Mouse (Mus musculus): Measurements from ENCODE around the gene Txnip. TPM values are rescaled to one million over a fixed set of nuclear protein-coding genes. Genes with fewer than 3 reads are reported as not detected.

The Txnip gene
- polyA plus RNA-seq, 1 experiment from 2014 or later: 52.0 TPM

DNA sequence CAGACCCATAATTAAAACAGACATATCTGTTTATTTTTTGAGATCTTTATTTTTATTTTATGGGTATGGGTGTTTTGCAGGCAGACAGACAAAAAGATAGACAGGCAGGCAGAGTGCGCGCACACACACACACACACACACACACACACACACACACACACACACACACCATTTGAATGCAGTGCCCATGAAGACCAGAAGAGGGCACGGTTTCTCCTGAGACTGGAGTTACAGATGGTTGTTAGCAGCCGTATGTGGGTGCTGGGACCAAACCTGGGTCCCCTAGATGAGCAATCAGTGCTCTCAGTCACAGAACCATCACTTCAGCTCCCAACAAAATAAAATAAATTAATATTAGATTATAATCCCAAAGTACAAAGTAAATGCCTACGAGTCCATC is 25.6 kb downstream of the Txnip start:
- Histone ChIP-seq H3K27ac (no peak overlapping the region), H3K9me3 (no peaks in the 10 kb centered on the region), H3K36me3 (replicated peaks) (no peaks in the 10 kb centered on the region), H3K27me3 (replicated peaks) (no peaks in the 10 kb centered on the region), H3K4me1 (peaks cover 8% of the 10 kb centered on the region; the same call in 1 of the 2 replicates), H3K9ac (no peak overlapping the region), H3K4me3 (no peak overlapping the region), H3K4me2 (no peak overlapping the region)
- 87% methylated on average over 5 of the region's 5 CpGs for WGBS
- no peak for ATAC-seq (replicated peaks)

DNA sequence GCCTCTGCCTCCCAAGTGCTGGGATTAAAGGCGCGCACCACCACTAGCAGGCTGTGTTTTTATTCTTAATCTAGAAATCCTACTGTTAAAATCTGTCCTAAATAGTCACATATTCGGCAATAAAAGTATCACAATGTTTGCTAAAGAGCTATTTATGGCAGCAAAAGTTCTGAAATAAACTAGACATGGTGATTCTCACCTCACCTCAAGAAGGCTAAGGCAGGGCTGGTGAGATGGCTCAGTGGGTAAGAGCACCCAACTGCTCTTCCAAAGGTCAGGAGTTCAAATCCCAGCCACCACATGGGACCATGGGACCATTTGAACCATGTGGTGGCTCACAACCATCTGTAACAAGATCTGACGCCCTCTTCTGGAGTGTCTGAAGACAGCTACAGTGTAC is 32.9 kb downstream of the Txnip start:
- Histone ChIP-seq H3K4me1 (peaks cover 16% of the 10 kb centered on the region), H3K27ac (no peak overlapping the region), H3K4me2 (no peak overlapping the region), H3K36me3 (replicated peaks) (no peaks in the 10 kb centered on the region), H3K4me3 (no peak overlapping the region), H3K9ac (no peak overlapping the region), H3K27me3 (replicated peaks) (peaks cover 3% of the 10 kb centered on the region; the same call in 1 of the 2 replicates), H3K9me3 (no peaks in the 10 kb centered on the region)
- 84% methylated on average over 4 of the region's 4 CpGs for WGBS
- ATAC-seq (replicated peaks): no peak

DNA sequence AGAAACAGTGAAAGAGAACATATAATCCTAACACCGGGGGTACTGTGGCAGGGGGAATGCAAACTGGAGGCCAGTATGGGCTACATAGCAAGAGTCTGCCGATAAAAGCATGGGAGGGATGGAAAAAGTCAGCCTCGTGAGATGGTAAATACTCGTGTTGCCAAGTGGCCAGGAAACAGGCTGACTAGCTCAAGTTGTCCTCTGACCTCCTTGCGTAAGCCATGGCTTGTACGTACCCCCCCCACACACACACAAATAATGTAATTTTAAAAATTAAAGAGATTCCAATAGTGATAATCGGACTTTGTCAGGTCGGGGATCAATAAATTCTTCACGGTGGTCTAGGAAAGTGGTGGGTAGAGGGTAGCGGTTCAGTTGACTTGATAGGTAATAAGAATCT is 35.6 kb downstream of the Txnip start:
- Histone ChIP-seq H3K4me1 (peaks cover 43% of the 10 kb centered on the region), H3K36me3 (replicated peaks) (no peaks in the 10 kb centered on the region), H3K4me2 (peak overlapping the region; percentile 82), H3K27me3 (replicated peaks) (peaks cover 3% of the 10 kb centered on the region; the same call in 1 of the 2 replicates), H3K9me3 (no peaks in the 10 kb centered on the region), H3K9ac (peak overlapping the region; percentile 63), H3K27ac (peak overlapping the region; percentile 84), H3K4me3 (peak overlapping the region; percentile 68)
- ATAC-seq (replicated peaks): 0 out of 2 replicates have a peak, but pooled peaks have one; percentile 2
- 1% methylated on average over 10 of the region's 10 CpGs for WGBS

DNA sequence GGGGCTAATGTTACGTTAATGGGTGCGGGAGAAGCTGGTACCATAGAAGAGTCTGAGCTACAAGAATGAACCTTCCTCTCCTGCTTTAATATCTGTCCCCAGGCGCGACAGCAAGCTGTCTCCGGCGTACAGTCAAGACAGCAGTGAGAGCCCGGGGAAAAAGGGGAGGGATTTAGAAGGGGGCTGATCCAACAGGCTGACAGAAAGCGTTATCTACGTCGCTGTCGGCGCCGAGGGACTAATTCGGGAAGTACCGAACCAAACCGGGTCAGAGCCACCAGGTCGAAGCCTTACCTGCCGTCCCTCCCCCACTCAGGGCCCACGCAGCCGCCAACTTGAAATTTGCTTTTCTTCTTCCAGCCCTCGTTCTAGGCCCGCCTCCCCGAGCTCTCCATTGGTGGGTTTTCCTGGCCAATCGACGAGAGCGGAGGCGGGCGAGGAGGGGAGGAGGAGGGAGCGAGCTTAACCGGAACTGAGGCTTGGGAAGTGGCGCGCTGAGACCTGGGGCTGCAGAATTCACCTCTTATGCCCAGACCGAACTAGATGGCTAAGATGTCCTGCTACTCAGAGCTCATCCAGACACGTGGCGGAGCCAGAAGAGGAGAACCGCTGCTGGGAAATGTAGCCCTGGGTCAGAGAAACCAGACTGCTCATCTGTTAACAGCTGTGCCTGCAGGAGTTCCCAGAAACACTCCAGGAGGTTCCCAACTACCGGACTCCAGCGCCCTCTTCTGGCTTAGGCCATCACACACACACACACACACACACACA is 36.2 kb downstream of the Txnip start, which contains the start of gene Polr3gl:
Polr3gl (minus strand) TSS at position 392 of the 771 bp plus-strand sequence.
- H3K9me3 ChIP-seq: no peaks in the 10 kb centered on the region
- H3K36me3 ChIP-seq (replicated peaks): no peaks in the 10 kb centered on the region
- H3K4me1 ChIP-seq: peaks cover 49% of the 10 kb centered on the region
- peak within 1 kb of the TSS; percentile 68 for H3K4me3 ChIP-seq
- peaks cover 3% of the 10 kb centered on the region; the same call in 1 of the 2 replicates for H3K27me3 ChIP-seq (replicated peaks)
- ATAC-seq (replicated peaks): peak; percentile 86
- H3K9ac ChIP-seq: peak within 1 kb of the TSS; percentile 63
- H3K27ac ChIP-seq: peak within 1 kb of the TSS; percentile 84
- under 1% methylated on average over 34 of the region's 38 CpGs for WGBS
- H3K4me2 ChIP-seq: peak within 1 kb of the TSS; percentile 82

DNA sequence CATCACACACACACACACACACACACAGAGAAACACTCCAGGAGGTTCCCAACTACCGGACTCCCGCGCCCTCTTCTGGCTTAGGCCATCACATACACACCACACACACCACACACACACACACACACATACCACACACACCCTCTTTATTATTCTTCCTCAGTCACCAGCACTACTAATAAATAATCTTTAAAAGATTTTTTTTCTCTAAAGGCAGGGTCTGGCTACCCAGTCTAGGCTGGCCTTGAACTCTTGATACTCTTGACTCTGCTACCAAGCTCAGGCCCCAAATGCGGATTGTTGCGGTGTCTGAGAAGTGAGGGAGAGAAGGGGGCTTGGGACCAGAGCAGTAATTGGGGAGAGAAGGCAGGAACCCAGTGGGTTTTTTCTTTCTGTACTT is 37.1 kb downstream of the Txnip start:
- Histone ChIP-seq H3K9me3 (no peaks in the 10 kb centered on the region), H3K36me3 (replicated peaks) (no peaks in the 10 kb centered on the region), H3K9ac (no peak overlapping the region), H3K4me2 (no peak overlapping the region), H3K4me3 (no peak overlapping the region), H3K27me3 (replicated peaks) (peaks cover 3% of the 10 kb centered on the region; the same call in 1 of the 2 replicates), H3K27ac (no peak overlapping the region), H3K4me1 (peaks cover 58% of the 10 kb centered on the region)
- ATAC-seq (replicated peaks): no peak
- WGBS: 78% methylated on average over 5 of the region's 5 CpGs

DNA sequence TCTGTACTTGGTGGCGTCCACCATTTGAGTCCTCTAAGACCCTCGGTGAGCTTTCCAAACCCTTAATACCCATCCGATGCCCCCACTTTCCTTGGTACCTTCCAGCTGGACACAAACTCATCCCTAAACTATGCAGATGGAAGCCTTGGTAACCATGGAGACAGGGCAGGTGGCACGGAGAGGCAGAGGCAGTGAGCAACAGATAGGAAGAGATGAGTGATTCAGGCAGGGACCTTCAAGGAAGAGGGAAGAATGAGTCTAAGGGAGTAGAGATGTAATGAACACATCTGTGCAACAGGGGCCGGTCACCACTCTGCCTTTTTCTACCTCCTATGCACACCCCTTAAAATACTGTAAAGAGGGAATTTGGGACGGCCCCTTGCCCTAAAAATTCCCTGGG is 37.9 kb downstream of the Txnip start:
- Histone ChIP-seq H3K4me3 (peak overlapping the region; percentile 51), H3K4me1 (peaks cover 66% of the 10 kb centered on the region), H3K27ac (peak overlapping the region; percentile 53), H3K36me3 (replicated peaks) (no peaks in the 10 kb centered on the region), H3K9ac (peak overlapping the region; percentile 51; the same call in 1 of the 2 replicates), H3K4me2 (peak overlapping the region; percentile 95), H3K9me3 (no peaks in the 10 kb centered on the region), H3K27me3 (replicated peaks) (peaks cover 3% of the 10 kb centered on the region; the same call in 1 of the 2 replicates)
- ATAC-seq (replicated peaks): no peak
- WGBS: 23% methylated on average over 6 of the region's 6 CpGs

DNA sequence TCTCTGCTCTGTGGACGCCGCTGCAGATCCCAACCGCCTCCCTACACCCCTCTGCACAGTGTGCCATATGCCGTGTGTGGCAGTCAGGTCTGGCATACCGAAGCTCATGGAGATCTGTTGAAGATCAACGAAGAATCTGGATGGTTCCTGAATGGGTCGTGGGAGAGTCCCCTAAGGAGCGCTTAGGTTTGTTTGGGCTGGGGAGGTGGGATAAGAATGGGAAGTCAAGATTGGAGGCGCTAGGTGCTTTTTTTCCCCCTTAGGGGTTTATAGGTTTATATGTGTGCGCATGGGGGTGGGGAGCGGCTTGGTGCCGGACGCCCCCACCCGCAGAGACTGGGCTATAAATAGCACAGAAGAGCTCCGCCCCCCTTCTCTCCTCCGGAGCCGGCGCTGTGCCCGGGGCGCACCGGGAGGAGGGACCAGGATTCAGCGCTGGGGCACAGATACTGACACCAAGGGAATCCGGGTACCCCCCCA is 38.5 kb downstream of the Txnip start, which contains the start of gene Ankrd34a:
Ankrd34a (plus strand) TSS at position 409 of the 480 bp plus-strand sequence.
- Histone ChIP-seq H3K27ac (peak within 1 kb of the TSS; percentile 53), H3K9me3 (no peaks in the 10 kb centered on the region), H3K27me3 (replicated peaks) (peaks cover 3% of the 10 kb centered on the region; the same call in 1 of the 2 replicates), H3K4me1 (peaks cover 67% of the 10 kb centered on the region), H3K9ac (peak within 1 kb of the TSS; percentile 51), H3K4me2 (peak within 1 kb of the TSS; percentile 95), H3K36me3 (replicated peaks) (no peaks in the 10 kb centered on the region), H3K4me3 (peak within 1 kb of the TSS; percentile 51)
- no peak for ATAC-seq (replicated peaks)
- under 1% methylated on average over 17 of the region's 23 CpGs for WGBS

DNA sequence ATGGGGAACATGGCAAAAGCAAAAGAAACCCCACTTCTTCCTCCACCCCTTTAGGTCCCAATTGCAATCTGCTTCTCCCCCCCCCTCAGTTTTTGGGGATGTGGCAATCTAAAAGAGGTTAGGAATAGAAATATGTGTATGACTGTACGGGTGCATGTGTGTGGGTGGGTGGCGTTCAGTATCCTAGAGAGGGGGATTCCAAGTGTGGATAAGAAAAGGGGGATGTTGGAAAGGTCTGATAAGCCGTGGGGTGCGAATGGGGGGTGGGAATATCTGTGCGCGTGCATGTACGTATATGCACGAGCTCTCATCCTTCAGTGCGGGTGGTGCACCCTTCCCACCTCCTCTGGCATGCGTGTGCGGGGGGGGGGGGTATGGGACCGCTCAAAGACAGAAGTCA is 39.1 kb downstream of the Txnip start:
- 5% methylated on average over 12 of the region's 12 CpGs for WGBS
- H3K36me3 ChIP-seq (replicated peaks): no peaks in the 10 kb centered on the region
- peaks cover 69% of the 10 kb centered on the region for H3K4me1 ChIP-seq

DNA sequence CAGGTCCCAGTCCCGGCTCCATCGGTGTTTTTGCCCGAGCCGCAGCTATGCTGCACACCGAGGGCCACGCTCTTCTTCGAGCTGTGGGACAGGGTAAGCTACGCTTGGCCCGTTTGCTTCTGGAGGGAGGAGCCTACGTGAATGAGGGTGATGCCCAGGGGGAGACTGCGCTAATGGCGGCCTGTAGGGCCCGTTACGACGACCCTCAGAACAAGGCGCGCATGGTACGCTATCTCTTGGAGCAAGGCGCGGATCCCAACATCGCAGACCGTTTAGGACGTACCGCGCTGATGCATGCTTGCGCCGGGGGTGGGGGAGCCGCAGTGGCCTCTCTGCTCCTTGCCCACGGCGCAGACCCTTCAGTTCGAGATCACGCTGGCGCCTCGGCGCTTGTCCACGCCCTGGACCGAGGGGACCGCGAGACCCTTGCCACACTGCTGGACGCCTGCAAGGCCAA is 39.7 kb downstream of the Txnip start:
- peaks cover 3% of the 10 kb centered on the region; the same call in 1 of the 2 replicates for H3K27me3 ChIP-seq (replicated peaks)
- no peaks in the 10 kb centered on the region for H3K9me3 ChIP-seq
- H3K4me2 ChIP-seq: peak overlapping the region; percentile 95
- H3K36me3 ChIP-seq (replicated peaks): no peaks in the 10 kb centered on the region
- H3K4me3 ChIP-seq: peak overlapping the region; percentile 51
- H3K4me1 ChIP-seq: peaks cover 72% of the 10 kb centered on the region
- under 1% methylated on average over 40 of the region's 40 CpGs for WGBS
- H3K27ac ChIP-seq: peak overlapping the region; percentile 53
- peak overlapping the region; percentile 51 for H3K9ac ChIP-seq
- ATAC-seq (replicated peaks): no peak

More for the DNA sequence above, 39.1 kb downstream of the Txnip start:
- Histone ChIP-seq H3K4me3 (peak overlapping the region; percentile 51), H3K27ac (peak overlapping the region; percentile 53), H3K9me3 (no peaks in the 10 kb centered on the region), H3K4me2 (peak overlapping the region; percentile 95), H3K9ac (peak overlapping the region; percentile 51), H3K27me3 (replicated peaks) (peaks cover 3% of the 10 kb centered on the region; the same call in 1 of the 2 replicates)
- no peak for ATAC-seq (replicated peaks)

DNA sequence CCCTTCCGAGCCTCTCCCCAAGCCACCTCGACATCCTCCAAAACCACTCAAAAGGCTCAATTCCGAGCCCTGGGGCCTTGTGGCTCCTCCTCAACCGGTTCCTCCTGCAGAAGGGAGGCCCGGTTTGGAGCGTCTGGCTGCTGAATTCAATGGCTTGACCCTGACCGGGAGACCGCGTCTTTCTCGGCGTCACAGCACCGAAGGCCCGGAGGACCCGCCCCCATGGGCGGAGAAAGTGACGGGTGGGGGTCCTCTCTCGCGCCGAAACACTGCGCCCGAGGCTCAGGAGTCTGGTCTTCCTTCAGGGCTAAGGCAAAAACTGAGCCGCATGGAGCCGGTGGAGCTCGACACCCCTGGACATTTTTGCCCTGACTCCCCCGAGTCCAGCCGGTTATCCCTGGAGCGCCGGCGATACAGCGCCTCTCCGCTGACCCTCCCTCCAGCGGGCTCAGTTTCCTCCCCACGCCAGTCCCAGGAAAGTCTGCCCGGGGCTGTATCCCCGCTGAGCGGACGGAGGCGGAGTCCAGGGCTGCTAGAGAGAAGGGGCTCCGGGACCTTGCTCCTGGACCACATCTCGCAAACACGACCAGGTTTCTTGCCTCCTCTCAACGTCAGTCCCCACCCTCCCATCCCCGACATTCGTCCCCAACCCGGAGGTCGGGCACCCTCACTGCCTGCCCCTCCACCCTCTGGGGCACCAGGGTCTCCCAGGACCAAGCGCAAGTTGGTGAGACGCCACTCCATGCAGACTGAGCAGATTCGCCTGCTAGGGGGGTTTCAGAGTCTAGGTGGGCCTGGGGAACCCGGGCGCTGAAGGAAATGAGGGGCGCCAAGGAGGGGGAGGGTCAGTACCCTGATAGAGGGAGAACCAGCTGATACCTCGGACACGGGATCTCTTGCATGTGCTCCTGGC is 40.7 kb downstream of the Txnip start:
- peak overlapping the region; percentile 53 for H3K27ac ChIP-seq

DNA sequence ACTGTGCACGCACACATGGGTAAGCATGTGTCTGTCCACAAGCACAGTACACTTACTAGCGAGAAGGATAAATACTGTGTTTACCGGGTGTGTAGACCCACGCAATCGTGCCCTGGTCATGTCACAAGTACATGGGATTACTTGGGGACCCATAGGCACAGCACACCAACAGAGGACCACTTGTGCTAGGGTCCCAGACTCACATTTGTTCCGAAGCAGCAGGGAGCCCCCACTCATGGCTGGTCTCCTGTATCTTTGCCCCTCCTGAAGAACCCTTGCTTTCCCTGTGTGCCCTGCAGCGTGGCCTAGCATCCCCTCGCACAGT is 41.3 kb downstream of the Txnip start:
- Histone ChIP-seq H3K4me1 (peaks cover 79% of the 10 kb centered on the region), H3K27me3 (replicated peaks) (peaks cover 3% of the 10 kb centered on the region; the same call in 1 of the 2 replicates), H3K4me3 (peak overlapping the region; percentile 51; the same call in 1 of the 2 replicates), H3K4me2 (peak overlapping the region; percentile 95), H3K27ac (no peak overlapping the region), H3K36me3 (replicated peaks) (no peaks in the 10 kb centered on the region), H3K9me3 (no peaks in the 10 kb centered on the region), H3K9ac (no peak overlapping the region)
- WGBS: 54% methylated on average over 8 of the region's 8 CpGs
- no peak for ATAC-seq (replicated peaks)

More for the DNA sequence above, 40.7 kb downstream of the Txnip start:
- peak overlapping the region; percentile 51 for H3K9ac ChIP-seq
- no peaks in the 10 kb centered on the region for H3K9me3 ChIP-seq
- no peaks in the 10 kb centered on the region for H3K36me3 ChIP-seq (replicated peaks)
- peak overlapping the region; percentile 95 for H3K4me2 ChIP-seq
- H3K4me3 ChIP-seq: peak overlapping the region; percentile 51
- H3K4me1 ChIP-seq: peaks cover 73% of the 10 kb centered on the region
- ATAC-seq (replicated peaks): no peak
- peaks cover 3% of the 10 kb centered on the region; the same call in 1 of the 2 replicates for H3K27me3 ChIP-seq (replicated peaks)
- 2% methylated on average over 54 of the region's 54 CpGs for WGBS

All from midbrain, embryonic 15.5 days (tissue).